Mouse (Mus musculus) kidney, postnatal 0 days (tissue): Measurements from ENCODE around the gene Nsd1. TPM values are rescaled to one million over a fixed set of nuclear protein-coding genes. Genes with fewer than 3 reads are reported as not detected.

Source experiments
- ATAC-seq: fragments of 200-750 bp; cut with Nextera tagmentation; replicated peaks from 2 replicates; pipeline ENCODE4 v1.8.0; 2017; ENCODE audit warnings: low read depth, moderate number of reproducible peaks, moderate TSS enrichment, moderate library complexity; ENCODE audit not compliant: low FRiP score
- DNase-seq: peaks from one replicate; pipeline ENCODE4 v3.0.0-alpha.2; 2016; ENCODE audit warnings: low spot score
- H3K27ac ChIP-seq: fragments of 300-500 bp; sonication (generic); 2 replicates; pipeline ENCODE4 v1.5.1; 2014; ENCODE audit warnings: mild to moderate bottlenecking
- H3K27me3 ChIP-seq: fragments of 300-500 bp; sonication (generic); 2 replicates; pipeline ENCODE4 v1.6.1; 2014; ENCODE audit warnings: low read length, mixed read lengths; ENCODE audit not compliant: insufficient read depth
- H3K36me3 ChIP-seq: fragments of 300-500 bp; sonication (generic); 2 replicates; pipeline ENCODE4 v1.6.1; 2014; ENCODE audit warnings: low read length, mixed read lengths; ENCODE audit not compliant: insufficient read depth
- H3K4me1 ChIP-seq: fragments of 300-500 bp; sonication (generic); replicated peaks from 2 replicates; pipeline ENCODE4 v1.6.1; 2014; ENCODE audit warnings: antibody characterized with exemption, low read length, mixed read lengths; ENCODE audit not compliant: insufficient read depth
- H3K4me2 ChIP-seq: fragments of 300-500 bp; sonication (generic); 2 replicates; pipeline ENCODE4 v1.6.1; 2014; ENCODE audit warnings: mild to moderate bottlenecking, low read length, moderate library complexity, mixed read lengths
- H3K4me3 ChIP-seq: fragments of 300-500 bp; sonication (generic); replicated peaks from 2 replicates; pipeline ENCODE4 v1.5.1; 2014; ENCODE audit warnings: low read depth, low read length
- H3K9ac ChIP-seq: fragments of 300-500 bp; sonication (generic); 2 replicates; pipeline ENCODE4 v1.6.1; 2014; ENCODE audit warnings: low read depth, low read length
- H3K9me3 ChIP-seq: fragments of 300-500 bp; sonication (generic); replicated peaks from 2 replicates; pipeline ENCODE4 v1.6.1; 2016; ENCODE audit warnings: low read length, inconsistent platforms, mixed read lengths
- CTCF ChIP-seq: IDR thresholded peaks from 2 replicates; pipeline ENCODE4 v1.5.1; 2016; ENCODE audit warnings: antibody characterized with exemption, low read depth, mild to moderate bottlenecking, moderate library complexity
- WGBS: fragments of 180-500 bp; shearing (Covaris S2); extraction: QIAGEN DNeasy Blood & Tissue Kit; methylation state at CpG from one replicate; pipeline ENCODE4 v1.1.7; 2014; 5-methylcytosine and 5-hydroxymethylcytosine counted together
- polyA plus RNA-seq: library from polyadenylated mRNA; unstranded; fragments of >200 nt; fragmentation: Nextera tagmentation; extraction: Ambion mirVana; gene quantifications from 2 replicates; pipeline ENCODE4 v1.2.1, GENCODE M21; 2015

The Nsd1 gene
- 51.7 and 52.5 TPM in 2 replicates for polyA plus RNA-seq

- ATAC-seq, result peak; percentile 5
- no peak for TF ChIP-seq CTCF
- H3K4me3 ChIP-seq, result peak within 1 kb of the TSS; percentile 68
- H3K36me3 ChIP-seq, result no peaks in the 10 kb centered on the region
- peak within 1 kb of the TSS; percentile 75 for H3K4me2 ChIP-seq
- no peaks in the 10 kb centered on the region for H3K27me3 ChIP-seq
- H3K4me1 ChIP-seq, result peaks cover 16% of the 10 kb centered on the region
- 36% methylated on average over 31 of the region's 31 CpGs for WGBS
- peak within 1 kb of the TSS; percentile 92 for H3K9ac ChIP-seq
- DNase-seq, result peak; percentile 19
- H3K27ac ChIP-seq, result peak within 1 kb of the TSS; percentile 98
- no peaks in the 10 kb centered on the region for H3K9me3 ChIP-seq
Measured at GRCm38 (mm10) chr13:55209649-55210192, at the start of gene Nsd1. Gene Nsd1, plus strand, starts transcription at chr13:55209782.

- WGBS, result 45% methylated on average over 7 of the region's 7 CpGs
- H3K4me3 ChIP-seq, result no peak overlapping the region
- no peak overlapping the region for H3K4me2 ChIP-seq
- no peaks in the 10 kb centered on the region for H3K27me3 ChIP-seq
- no peak overlapping the region for H3K9ac ChIP-seq
- 0 out of 2 replicates have a peak, but pooled peaks cover 6% of the 10 kb centered on the region for H3K36me3 ChIP-seq
- H3K9me3 ChIP-seq, result no peaks in the 10 kb centered on the region
- H3K27ac ChIP-seq, result no peak overlapping the region
- H3K4me1 ChIP-seq, result no peaks in the 10 kb centered on the region
- no peak for DNase-seq
- TF ChIP-seq CTCF, result no peak
- ATAC-seq, result no peak
Measured at GRCm38 (mm10) chr13:55162365-55162764, 47.2 kb upstream of the Nsd1 start.

DNA sequence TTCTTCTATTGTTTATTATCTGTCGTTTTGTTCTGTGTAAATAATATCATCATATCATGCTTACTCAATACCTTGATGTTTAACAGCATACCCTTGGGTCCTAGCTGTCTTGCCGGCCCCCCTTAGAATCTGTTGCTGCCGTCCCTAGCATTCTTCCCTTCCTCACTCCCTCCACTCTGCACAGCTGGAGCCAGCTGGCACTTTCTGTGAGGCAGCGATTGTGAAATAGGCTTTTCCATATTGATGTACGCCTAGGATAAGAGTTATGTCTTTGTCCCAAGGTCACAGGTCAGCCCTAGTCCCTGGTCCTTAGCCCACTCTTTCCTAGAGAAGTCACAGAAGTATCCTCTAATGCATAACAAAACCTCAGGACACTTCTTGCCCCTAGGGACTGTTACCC lies 46.0 kb upstream of the Nsd1 start:
- peak; percentile 61 for DNase-seq
- TF ChIP-seq CTCF, result no peak
- no peak for ATAC-seq
- Histone ChIP-seq H3K4me2 (no peak overlapping the region), H3K36me3 (0 out of 2 replicates have a peak, but pooled peaks cover 6% of the 10 kb centered on the region), H3K4me3 (no peak overlapping the region), H3K4me1 (0 out of 2 replicates have a peak, but pooled peaks cover under 1% of the 10 kb centered on the region), H3K27me3 (no peaks in the 10 kb centered on the region), H3K9me3 (no peaks in the 10 kb centered on the region), H3K9ac (no peak overlapping the region), H3K27ac (no peak overlapping the region)
- 43% methylated on average over 5 of the region's 5 CpGs for WGBS

DNA sequence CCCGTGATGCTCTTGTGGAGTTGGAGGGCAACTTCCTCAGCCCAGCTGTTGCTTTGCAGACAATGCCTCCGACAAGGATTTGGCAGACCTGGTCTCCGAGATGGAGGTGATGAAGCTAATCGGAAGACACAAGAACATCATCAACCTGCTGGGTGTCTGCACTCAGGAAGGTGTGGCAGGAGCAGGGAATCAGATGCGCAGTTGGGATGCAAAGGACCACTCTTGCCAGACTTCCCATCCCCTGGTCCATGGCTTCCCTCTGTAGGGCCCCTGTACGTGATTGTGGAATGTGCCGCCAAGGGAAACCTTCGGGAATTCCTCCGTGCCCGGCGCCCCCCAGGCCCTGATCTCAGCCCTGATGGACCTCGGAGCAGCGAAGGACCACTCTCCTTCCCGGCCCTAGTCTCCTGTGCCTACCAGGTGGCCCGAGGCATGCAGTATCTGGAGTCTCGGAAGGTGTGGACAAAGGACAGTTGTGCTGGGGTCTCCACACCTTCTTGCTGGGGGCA lies 43.7 kb upstream of the Nsd1 start:
- no peak overlapping the region for H3K4me2 ChIP-seq
- DNase-seq (no peak), ATAC-seq (no peak)
- no peak overlapping the region for H3K4me3 ChIP-seq
- no peaks in the 10 kb centered on the region for H3K9me3 ChIP-seq
- no peak overlapping the region for H3K9ac ChIP-seq
- H3K36me3 ChIP-seq, result 0 out of 2 replicates have a peak, but pooled peaks cover 6% of the 10 kb centered on the region
- H3K4me1 ChIP-seq, result peaks cover 7% of the 10 kb centered on the region; the same call in 1 of the 2 replicates
- TF ChIP-seq CTCF, result no peak
- no peak overlapping the region for H3K27ac ChIP-seq
- 90% methylated on average over 16 of the region's 16 CpGs for WGBS
- no peaks in the 10 kb centered on the region for H3K27me3 ChIP-seq

DNA sequence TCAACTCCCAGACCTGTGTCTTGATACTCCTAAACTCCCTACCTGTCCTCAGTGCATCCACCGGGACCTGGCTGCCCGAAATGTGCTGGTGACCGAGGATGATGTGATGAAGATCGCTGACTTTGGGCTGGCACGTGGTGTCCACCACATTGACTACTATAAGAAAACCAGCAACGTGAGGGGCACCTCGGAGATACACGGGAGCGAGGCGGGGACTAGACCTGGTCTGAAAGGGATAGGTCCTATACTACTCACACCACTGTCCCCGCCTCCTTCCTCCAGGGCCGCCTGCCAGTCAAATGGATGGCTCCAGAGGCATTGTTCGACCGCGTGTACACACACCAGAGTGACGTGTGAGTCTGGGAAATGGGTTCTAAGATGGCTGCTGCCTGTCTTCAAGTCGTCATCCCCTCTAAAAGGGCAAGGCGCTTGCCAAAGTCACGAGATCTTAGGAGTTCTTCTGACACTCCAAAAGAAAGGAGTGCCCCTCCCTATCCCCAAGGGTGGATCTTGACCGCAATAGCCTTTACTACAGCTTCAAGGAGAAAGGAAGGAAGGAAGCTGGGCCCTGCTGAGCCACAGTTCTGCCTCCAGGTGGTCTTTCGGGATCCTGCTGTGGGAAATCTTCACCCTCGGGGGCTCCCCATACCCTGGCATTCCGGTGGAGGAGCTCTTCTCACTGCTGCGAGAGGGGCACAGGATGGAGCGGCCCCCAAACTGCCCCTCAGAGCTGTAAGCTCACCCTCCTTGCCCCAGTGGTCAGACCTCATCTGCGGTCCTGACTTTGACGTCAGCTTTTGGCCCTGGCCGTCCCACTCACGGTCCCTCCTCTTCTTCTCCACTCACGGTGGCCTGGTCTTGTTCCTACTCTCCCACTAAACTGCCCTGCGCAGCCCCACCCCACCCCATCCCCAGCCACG lies 42.5 kb upstream of the Nsd1 start:
- H3K9ac ChIP-seq, result no peak overlapping the region
- no peaks in the 10 kb centered on the region for H3K9me3 ChIP-seq
- TF ChIP-seq CTCF, result no peak
- H3K4me3 ChIP-seq, result no peak overlapping the region
- 85% methylated on average over 32 of the region's 32 CpGs for WGBS
- no peaks in the 10 kb centered on the region for H3K36me3 ChIP-seq
- DNase-seq, result no peak
- no peak overlapping the region for H3K27ac ChIP-seq
- no peak overlapping the region for H3K4me2 ChIP-seq
- no peak for ATAC-seq
- peaks cover 14% of the 10 kb centered on the region; the same call in 1 of the 2 replicates for H3K4me1 ChIP-seq
- no peaks in the 10 kb centered on the region for H3K27me3 ChIP-seq

DNA sequence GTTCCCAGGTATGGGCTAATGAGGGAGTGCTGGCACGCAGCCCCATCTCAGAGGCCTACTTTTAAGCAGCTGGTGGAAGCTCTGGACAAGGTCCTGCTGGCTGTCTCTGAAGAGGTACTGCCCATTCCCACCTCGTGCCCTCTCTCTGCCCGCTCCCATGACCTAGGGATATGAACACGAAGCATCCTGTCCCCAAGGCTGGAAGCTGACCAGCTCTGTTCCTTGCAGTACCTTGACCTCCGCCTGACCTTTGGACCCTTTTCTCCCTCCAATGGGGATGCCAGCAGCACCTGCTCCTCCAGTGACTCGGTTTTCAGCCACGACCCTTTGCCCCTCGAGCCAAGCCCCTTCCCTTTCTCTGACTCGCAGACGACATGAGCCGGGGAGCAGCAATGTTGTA lies 41.8 kb upstream of the Nsd1 start:
- no peaks in the 10 kb centered on the region for H3K27me3 ChIP-seq
- DNase-seq (no peak), ATAC-seq (no peak)
- no peaks in the 10 kb centered on the region for H3K9me3 ChIP-seq
- no peaks in the 10 kb centered on the region for H3K36me3 ChIP-seq
- 59% methylated on average over 11 of the region's 11 CpGs for WGBS
- H3K4me2 ChIP-seq, result no peak overlapping the region
- no peak for TF ChIP-seq CTCF
- peaks cover 17% of the 10 kb centered on the region; the same call in 1 of the 2 replicates for H3K4me1 ChIP-seq
- peak overlapping the region; percentile 73; the same call in 1 of the 2 replicates for H3K27ac ChIP-seq
- no peak overlapping the region for H3K4me3 ChIP-seq
- H3K9ac ChIP-seq, result no peak overlapping the region
